Mouse (Mus musculus): ENCODE data around the gene Klrg2. TPM values are rescaled to one million over a fixed set of nuclear protein-coding genes. Genes with fewer than 3 reads are reported as not detected.

Klrg2 gene
- polyA plus RNA-seq (2021; fragmentation: Nextera tagmentation) = 0.27 and 0.33 TPM in 2 replicates
- long read RNA-seq, experiment 1, partial matches to known transcripts = 0 of 2 reads
- long read RNA-seq, experiment 1, other reads (novel, unspliced or antisense) = 0 of 2 reads
- long read RNA-seq, experiment 2, partial matches to known transcripts = 0 of 1 reads
- long read RNA-seq, experiment 2, other reads (novel, unspliced or antisense) = 0 of 1 reads

DNA sequence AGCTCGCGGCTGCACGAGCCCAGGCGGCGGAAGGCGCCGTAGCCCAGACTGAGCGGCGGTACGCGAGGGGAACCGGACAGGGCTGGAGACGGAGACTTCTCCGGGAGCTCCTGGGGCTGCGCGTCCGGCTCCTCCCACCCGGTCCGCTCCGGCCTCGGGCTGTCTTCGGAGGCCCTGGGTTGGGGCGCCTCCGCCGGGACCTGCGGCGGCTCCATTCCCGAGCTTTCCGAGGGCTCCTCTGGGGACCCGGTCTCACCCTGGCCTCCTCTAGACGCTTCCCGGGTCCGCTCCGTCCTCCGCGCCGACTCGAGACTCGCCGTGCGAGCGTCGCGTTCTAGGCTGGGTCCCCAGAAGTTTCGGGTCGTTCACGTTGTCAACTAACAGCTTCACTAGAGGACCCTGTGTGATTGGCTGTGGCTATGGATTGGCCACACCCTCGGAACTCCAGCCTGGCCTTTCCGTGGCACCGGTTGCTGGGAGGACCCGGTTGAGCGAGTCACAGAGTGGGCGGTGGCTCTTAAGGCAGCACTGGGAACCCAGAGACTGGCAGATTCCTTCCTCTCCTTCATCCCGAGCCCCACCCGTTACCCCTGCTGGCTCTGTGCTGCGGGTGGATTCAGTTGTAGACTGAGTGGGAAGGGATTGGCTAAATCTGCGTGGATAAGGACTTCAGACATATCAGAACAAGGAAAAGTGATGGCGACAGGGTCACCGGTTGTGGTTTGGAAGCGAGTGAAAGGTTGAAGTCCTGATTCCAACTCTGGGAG lies at the start of gene Klrg2:
TSS of gene Klrg2 (minus strand) at position 391 of the 767 bp plus-strand sequence.

GRCm38 (mm10) chr6:38662714-38663615 lies 25.9 kb upstream of the Klrg2 start, which contains the start of gene Clec2l:
TSS of gene Clec2l (plus strand) at chr6:38663069.

Other genes with a start within 250 kb of the Klrg2 start
- 6.0 and 6.5 TPM in 2 replicates for gene Ubn2, start 203.3 kb downstream of the Klrg2 start, polyA plus RNA-seq (2021; fragmentation: Nextera tagmentation)
- 173 and 181 TPM in 2 replicates for gene Fmc1, start 103.7 kb downstream of the Klrg2 start, polyA plus RNA-seq (2021; fragmentation: Nextera tagmentation)
- gene Luc7l2, start 85.9 kb downstream of the Klrg2 start, polyA plus RNA-seq (2021; fragmentation: Nextera tagmentation) = 3.5 and 5.6 TPM in 2 replicates
- 14.5 and 33.8 TPM in 2 replicates for gene Clec2l, start 25.8 kb upstream of the Klrg2 start, polyA plus RNA-seq (2021; fragmentation: Nextera tagmentation)
- 2.5 and 3.0 TPM in 2 replicates for gene Tbxas1, start 238.2 kb upstream of the Klrg2 start, polyA plus RNA-seq (2021; fragmentation: Nextera tagmentation)
- gene Hipk2, start 238.9 kb upstream of the Klrg2 start, polyA plus RNA-seq (2021; fragmentation: Nextera tagmentation) = 11.0 and 15.3 TPM in 2 replicates